Mouse (Mus musculus) megakaryocyte-erythroid progenitor cell, adult 5 weeks (primary cell): ENCODE data around the gene Snapc2. TPM values are rescaled to one million over a fixed set of nuclear protein-coding genes. Genes with fewer than 3 reads are reported as not detected.

Experiments
- polyA plus RNA-seq: library from polyadenylated mRNA; stranded (reverse); fragments of >175 nt; gene quantifications from 2 replicates; pipeline ENCODE4 v1.2.3, GENCODE M21; 2012

The Snapc2 gene
- polyA plus RNA-seq = 104 and 115 TPM in 2 replicates

DNA sequence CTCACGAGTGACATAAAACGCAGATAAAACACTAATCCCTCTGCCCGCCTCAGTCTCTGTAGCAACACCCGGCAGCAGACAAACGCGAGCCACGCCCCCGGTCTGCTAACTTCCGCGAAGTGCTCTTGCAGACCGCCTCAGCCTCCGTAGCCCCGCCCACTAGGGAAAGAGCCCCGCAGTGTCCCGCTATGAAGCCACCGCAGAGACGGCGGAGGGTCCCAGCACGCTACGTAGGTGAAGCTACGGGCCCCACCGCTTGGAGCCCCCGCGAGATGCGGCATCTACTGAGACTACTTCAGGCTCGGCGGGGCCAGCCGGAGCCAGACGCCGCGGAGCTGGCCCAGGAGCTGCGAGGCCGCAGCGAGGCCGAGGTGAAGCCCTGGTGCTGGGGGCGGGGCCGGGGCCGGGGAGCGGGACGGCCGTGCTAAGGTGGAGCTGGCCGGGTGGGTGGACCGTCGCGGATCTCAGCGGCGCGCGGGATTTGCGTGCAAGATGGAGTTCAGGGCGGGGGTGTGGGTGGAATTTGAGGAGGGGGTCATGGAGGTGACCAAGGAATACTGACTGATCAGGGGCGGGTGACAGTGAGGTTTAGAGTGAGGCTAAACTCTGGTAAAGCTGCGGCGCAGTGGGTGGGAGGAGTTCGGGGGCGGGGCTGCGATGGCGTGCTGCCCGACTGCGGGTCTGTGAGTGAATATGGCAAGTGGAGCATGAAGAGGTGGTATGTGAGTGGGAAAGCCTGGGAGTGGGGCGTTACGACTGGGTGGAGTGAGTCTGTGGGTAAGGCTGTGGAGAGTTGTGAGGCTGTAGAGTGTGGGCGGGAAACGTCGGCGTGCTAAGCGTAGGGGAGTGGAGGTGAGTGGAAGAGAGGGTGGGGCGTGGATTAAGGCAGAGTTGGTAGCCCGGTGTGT lies at the start of gene Snapc2:
TSS of gene Snapc2 (plus strand) at position 147 of the 908 bp plus-strand sequence.

DNA sequence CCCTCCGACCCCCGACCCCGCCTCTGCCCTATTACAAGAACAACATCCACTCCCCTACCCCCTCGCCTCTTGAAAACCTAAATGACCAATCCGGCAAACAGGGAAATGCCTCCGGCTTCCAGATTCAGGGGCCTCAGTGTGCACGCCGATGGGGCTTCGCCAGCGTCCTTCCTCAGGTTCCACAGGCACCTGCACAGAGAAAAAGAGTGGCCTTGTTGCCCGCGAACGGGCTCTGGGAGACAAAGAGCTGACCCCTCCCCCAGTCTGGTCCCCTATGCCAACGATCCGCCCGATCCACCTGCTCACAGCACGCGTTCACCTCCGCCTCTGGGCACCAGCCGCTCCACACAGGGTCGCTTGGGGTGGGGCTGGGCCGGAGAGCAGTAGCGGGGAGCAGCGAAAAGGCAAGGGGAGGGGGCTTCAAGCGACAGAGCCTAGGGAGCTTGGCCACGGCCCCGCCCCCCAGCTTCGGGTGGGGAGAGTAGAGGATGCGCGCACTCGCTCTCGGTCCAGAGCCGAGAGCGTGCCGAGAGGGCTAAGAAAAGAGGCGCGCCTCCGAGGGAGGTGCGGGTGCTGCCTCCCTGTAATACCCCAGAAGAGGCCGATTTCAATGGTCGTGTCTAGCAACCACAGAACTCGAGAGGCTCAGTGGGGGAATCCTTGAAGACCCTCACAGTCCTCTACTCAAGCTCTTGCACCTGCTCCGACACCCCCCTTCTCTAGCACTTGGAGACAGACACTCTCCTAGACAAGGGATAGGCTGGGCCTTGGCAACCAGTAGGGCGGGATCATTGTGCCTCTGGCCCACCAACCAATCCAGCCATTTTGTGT lies 35.9 kb upstream of the Snapc2 start, which contains the start of gene Prr36:
TSS of gene Prr36 (minus strand) at position 669 of the 831 bp plus-strand sequence.

DNA sequence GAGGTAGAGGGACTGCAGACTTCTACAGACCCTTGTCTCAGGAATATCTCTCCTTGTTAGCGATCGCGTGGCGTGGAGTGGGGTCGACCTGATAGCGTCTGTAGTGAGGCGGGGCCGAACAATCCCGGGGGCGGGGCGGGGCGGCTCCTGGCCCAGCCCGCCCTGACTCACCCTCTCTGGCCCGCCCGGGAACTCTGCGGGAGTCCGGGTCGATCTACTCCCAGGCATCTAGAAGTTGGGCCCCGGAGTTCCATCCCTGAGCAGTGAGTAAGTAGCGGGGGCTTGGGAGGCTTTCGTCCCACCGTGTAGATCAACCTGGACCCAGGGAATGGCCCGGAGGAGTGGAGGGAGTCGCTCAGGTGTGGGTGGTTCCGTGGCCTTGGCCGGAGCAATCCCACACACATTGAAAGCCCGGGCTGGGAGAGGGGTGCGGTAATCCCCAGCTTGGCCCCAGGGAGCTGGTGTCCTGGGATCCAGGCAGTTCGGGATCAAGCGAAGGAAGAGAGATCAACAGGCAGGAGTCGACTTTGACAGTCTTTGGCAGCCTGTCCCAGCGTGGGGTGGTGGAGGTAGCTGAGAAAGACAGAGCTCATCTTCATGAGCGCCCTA lies 26.0 kb upstream of the Snapc2 start, which contains the start of gene Lrrc8e:
TSS of gene Lrrc8e (plus strand) at position 89 of the 609 bp plus-strand sequence.

DNA sequence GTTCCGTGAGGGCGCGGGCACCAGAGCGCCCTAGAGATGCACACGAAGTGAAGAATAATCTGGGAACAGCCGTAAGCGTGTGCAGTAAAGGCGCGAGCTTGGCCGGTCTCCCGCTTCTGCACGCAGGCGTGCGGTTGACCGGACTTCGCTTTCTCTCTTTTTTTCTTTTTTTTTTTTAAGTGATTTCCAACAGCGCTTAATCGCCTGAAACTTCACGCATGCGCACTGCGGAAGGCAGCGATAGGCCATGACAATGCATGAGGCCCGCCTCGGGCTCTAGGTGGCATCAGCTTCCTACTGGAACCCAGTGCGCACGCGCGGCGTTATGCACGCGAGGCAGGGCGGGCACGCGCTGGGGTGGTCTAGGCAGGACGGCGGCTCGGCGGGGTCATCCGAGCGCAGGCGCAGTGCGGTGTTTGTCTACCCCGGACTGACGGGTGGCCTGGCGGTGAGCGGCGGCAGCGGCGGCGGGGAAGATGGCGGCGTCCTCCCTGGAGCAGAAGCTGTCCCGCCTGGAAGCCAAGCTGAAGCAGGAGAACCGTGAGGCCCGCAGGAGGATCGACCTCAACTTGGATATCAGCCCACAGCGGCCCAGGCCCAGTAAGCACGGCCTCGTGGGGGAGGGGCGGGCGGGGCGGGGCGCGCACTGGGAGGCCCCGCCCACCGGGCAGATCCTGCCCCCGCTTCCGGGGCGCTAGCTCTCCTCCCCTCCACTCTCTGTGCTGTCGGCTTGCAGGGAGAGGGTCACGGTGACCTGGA lies 14.3 kb upstream of the Snapc2 start, which contains the start of the genes Map2k7 and Gm49320:
TSS of gene Map2k7 (plus strand) at position 307 of the 759 bp plus-strand sequence.
TSS of gene Gm49320 (plus strand) at position 432 of the 759 bp plus-strand sequence.

DNA sequence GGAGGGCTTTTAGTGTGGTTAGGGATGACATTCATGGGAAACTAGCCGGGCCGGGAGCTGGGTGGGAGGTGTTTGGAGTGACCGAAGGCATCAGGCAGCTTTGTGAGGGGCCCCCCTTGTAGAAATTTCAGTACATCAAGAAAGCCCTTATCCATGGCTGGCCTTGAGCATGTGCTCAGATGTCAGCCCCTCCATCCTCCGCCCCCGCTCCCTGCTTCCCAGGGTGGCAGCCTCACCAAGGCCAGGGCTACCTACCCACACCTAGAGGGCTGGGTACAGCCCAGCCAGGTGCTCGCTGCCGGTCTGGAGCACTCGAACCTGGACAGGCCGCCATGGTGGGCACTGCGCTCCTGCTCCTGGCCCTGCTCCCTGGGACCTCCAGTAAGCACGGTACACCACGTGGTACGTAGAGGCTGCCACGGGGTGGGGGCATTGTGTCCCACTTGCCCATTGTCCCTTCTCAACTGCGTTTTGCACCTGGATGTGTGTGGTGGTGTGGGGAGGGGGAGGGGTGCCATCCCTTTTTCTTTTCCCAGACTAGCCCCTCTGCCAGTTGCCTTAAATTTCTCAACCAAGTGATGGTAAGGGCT lies 4.8 kb upstream of the Snapc2 start, which contains the start of gene Tgfbr3l:
TSS of gene Tgfbr3l (plus strand) at position 264 of the 590 bp plus-strand sequence.

DNA sequence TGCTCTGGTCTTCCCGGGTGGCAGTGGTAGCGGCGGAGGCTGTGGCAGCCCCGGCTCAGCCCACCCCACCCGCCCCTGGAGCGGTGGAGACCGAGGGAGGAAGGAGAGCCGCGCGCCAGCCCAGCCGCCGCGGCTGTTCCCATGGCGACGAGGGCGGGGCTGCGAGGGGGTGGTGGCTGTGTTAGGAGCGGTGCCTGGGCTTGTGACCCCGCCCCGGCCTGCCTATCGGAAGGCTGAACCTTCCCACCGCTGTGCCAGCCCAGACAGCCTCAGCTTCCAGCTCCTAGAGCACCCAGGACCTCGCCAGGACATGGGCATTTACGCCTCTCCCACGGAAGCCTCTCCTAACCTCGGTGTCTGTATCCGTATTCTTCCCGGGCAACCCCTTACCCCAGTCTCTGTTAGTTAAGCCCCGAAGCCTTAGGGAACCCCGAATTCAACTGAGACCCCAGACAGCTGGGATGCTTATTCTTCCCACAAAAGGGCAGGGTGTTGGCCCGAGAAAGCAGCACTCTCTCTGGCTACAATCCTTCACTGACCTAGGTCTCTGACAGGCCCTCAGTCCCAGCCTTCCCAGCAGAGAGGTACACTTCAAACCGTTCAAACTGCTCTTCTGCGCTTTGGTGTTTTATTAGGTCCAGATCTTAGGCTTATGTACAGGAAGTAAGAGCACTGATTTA lies 6.4 kb downstream of the Snapc2 start, which contains the start of gene Ctxn1:
TSS of gene Ctxn1 (minus strand) at position 150 of the 680 bp plus-strand sequence.

DNA sequence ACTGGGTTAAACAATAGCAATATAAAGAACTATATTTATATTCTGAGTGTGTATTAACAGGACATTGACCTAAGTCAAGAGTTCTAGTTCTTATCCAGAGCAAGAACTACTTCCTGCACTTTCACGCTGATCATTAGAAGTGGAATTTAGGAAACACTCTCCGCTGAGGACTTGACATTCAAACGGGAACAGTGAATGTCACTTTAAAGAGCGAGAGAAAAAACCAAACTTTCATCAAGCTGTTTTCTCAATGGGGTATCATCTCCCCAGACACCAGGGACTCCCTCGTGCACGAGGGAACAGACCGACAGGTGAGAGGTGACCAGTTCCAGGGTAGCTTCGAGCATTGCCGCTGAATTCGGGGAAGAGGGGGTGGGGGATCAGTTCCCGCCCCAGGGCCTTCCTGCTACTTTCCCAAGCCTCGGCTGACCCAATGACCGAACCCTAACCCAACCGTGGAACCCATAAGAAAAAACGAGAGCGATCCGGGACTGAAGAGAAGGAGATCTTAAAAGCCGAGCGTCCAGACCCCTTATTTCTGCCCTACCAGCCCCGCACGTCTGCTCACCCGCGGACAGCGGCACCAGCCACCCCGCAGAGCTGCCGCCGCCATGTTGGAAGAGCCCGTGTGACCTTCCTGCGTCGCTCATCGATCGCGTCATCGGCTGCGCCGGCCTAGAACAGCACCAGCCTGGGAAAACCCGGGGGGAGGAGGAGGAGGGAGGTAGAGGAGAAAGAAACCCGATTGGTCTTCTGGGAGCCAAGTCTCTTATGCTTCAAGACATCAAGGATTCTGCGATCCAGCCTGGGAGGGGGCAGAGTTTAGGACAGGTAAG lies 22.6 kb downstream of the Snapc2 start, which contains the start of gene Timm44:
TSS of gene Timm44 (minus strand) at position 639 of the 836 bp plus-strand sequence.

Other genes starting within 250 kb of the Snapc2 start
- gene Cd209f, start 147.2 kb upstream of the Snapc2 start, polyA plus RNA-seq = 0.09 and 0.16 TPM in 2 replicates
- 0.02 and 0.13 TPM in 2 replicates for gene Cd209g, start 119.0 kb upstream of the Snapc2 start, polyA plus RNA-seq
- gene Evi5l, start 86.5 kb upstream of the Snapc2 start, polyA plus RNA-seq = 8.6 and 12.5 TPM in 2 replicates
- gene Prr36, start 35.6 kb upstream of the Snapc2 start, polyA plus RNA-seq = 0.98 and 1.7 TPM in 2 replicates
- gene Lrrc8e, start 26.3 kb upstream of the Snapc2 start, polyA plus RNA-seq = not detected in 2 replicates
- gene Map2k7, start 14.3 kb upstream of the Snapc2 start, polyA plus RNA-seq = 275 and 284 TPM in 2 replicates
- 0.21 TPM in 1 of 2 replicates, not detected in the other for gene Gm49320, start 14.2 kb upstream of the Snapc2 start, polyA plus RNA-seq
- gene Tgfbr3l, start 4.9 kb upstream of the Snapc2 start, polyA plus RNA-seq = 39.7 and 58.4 TPM in 2 replicates
- 6.7 and 12.5 TPM in 2 replicates for gene Ctxn1, start 6.2 kb downstream of the Snapc2 start, polyA plus RNA-seq
- 57.0 and 66.0 TPM in 2 replicates for gene Timm44, start 22.8 kb downstream of the Snapc2 start, polyA plus RNA-seq
- gene Ccl25, start 72.1 kb downstream of the Snapc2 start, polyA plus RNA-seq = 0.76 and 3.0 TPM in 2 replicates
- gene Elavl1, start 72.3 kb downstream of the Snapc2 start, polyA plus RNA-seq = 49.2 and 53.4 TPM in 2 replicates
- 1.4 and 1.8 TPM in 2 replicates for gene Cers4, start 239.9 kb downstream of the Snapc2 start, polyA plus RNA-seq